Mouse (Mus musculus): ENCODE measurements around the gene Pgbd5.

DNA sequence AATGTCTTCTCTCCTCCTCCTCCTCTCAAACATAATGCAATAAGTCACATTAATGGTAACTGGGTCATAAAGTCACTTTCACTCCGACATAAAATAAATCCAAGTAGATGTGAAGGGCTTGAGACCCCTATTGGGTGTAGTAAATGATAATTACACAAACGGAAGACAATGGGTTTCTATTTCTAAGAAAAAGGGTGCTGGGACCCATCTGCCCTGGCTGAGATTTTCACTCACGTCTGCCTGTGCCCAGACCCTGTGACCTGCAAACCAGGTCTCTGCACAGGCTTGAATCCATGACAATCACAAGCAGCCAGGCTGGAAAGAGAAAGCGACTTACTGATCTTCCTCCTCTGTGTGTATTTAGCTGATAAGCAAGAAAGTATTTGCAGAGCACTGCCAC is 4.3 kb downstream of the Pgbd5 start:
- no peak for TF ChIP-seq CTCF (conservative IDR thresholded peaks at IDR 0.05; ENCODE audit: low read length)
- no peak for TF ChIP-seq POU5F1 (IDR thresholded peaks at IDR 0.05; ENCODE audit: borderline replicate concordance, low read length)
- TF ChIP-seq NANOG (IDR thresholded peaks at IDR 0.05; ENCODE audit: borderline replicate concordance, low read length) = no peak
